Mouse (Mus musculus) heart, embryonic 11.5 days (tissue): Measurements from ENCODE around the gene Ticrr. TPM values are rescaled to one million over a fixed set of nuclear protein-coding genes. Genes with fewer than 3 reads are reported as not detected.

Source experiments
- ATAC-seq: fragments of 200-750 bp; cut with Nextera tagmentation; replicated peaks from 2 replicates; pipeline ENCODE4 v1.8.0; 2017; ENCODE audit warnings: moderate library complexity; ENCODE audit not compliant: insufficient number of reproducible peaks, low FRiP score, low TSS enrichment
- H3K27ac ChIP-seq: fragments of 300-500 bp; sonication (generic); 2 replicates; pipeline ENCODE4 v1.5.1; 2014; ENCODE audit warnings: mild to moderate bottlenecking, low read depth, low read length
- H3K27me3 ChIP-seq: fragments of 300-500 bp; sonication (generic); 2 replicates; pipeline ENCODE4 v1.6.1; 2014; ENCODE audit warnings: mild to moderate bottlenecking, low read length, mixed read lengths; ENCODE audit not compliant: control insufficient read depth, insufficient read depth
- H3K36me3 ChIP-seq: fragments of 300-500 bp; sonication (generic); 2 replicates; pipeline ENCODE4 v1.6.1; 2014; ENCODE audit warnings: mild to moderate bottlenecking, low read length, moderate library complexity, mixed read lengths; ENCODE audit not compliant: control insufficient read depth, insufficient read depth
- H3K4me1 ChIP-seq: fragments of 300-500 bp; sonication (generic); 2 replicates; pipeline ENCODE4 v1.6.1; 2014; ENCODE audit warnings: low read length; ENCODE audit not compliant: control insufficient read depth, insufficient read depth
- H3K4me2 ChIP-seq: fragments of 300-500 bp; sonication (generic); 2 replicates; pipeline ENCODE4 v1.6.1; 2014; ENCODE audit warnings: mild to moderate bottlenecking, moderate library complexity
- H3K4me3 ChIP-seq: fragments of 300-500 bp; sonication (generic); 2 replicates; pipeline ENCODE4 v1.5.1; 2014; ENCODE audit warnings: low read depth, low read length
- H3K9ac ChIP-seq: fragments of 300-500 bp; sonication (generic); 2 replicates; pipeline ENCODE4 v1.6.1; 2014; ENCODE audit warnings: mild to moderate bottlenecking, low read depth, low read length, moderate library complexity
- H3K9me3 ChIP-seq: fragments of 300-500 bp; sonication (generic); replicated peaks from 2 replicates; pipeline ENCODE4 v1.6.1; 2016; ENCODE audit warnings: low read length; ENCODE audit not compliant: control insufficient read depth
- WGBS: fragments of 180-500 bp; shearing (Covaris S2); extraction: QIAGEN DNeasy Blood & Tissue Kit; methylation state at CpG from one replicate; pipeline ENCODE4 v1.1.7; 2014; ENCODE audit not compliant: insufficient replicate concordance; 5-methylcytosine and 5-hydroxymethylcytosine counted together
- polyA plus RNA-seq: library from polyadenylated mRNA; unstranded; fragments of >200 nt; fragmentation: Nextera tagmentation; extraction: Ambion mirVana; gene quantifications from 2 replicates; pipeline ENCODE4 v1.2.1, GENCODE M21; 2014

Gene Ticrr
- polyA plus RNA-seq, 1 experiment from 2014 or later, result 9.8 TPM

GRCm38 (mm10) chr7:79742659-79743536, 82.9 kb downstream of the Ticrr start, which contains the start of the genes Pex11a and Wdr93:
Gene Pex11a (minus strand): TSS chr7:79743131.
Gene Wdr93 (plus strand): TSS chr7:79743163.
- Histone ChIP-seq H3K9me3 (no peaks in the 10 kb centered on the region), H3K27ac (no peak within 1 kb of the TSS), H3K4me3 (peak within 1 kb of the TSS; percentile 82), H3K27me3 (no peaks in the 10 kb centered on the region), H3K36me3 (no peaks in the 10 kb centered on the region), H3K4me2 (peak within 1 kb of the TSS; percentile 99), H3K4me1 (0 out of 2 replicates have a peak, but pooled peaks cover 2% of the 10 kb centered on the region), H3K9ac (peak within 1 kb of the TSS; percentile 78)
- WGBS, result 3% methylated on average over 46 of the region's 46 CpGs
- ATAC-seq, result peak; percentile 65; the same call in 1 of the 2 replicates

GRCm38 (mm10) chr7:79744051-79744450, 84.1 kb downstream of the Ticrr start:
- H3K27ac ChIP-seq, result no peak overlapping the region
- WGBS, result 81% methylated on average over 9 of the region's 9 CpGs
- ATAC-seq, result no peak

GRCm38 (mm10) chr7:79744585-79744984, 84.6 kb downstream of the Ticrr start:
- no peak overlapping the region for H3K27ac ChIP-seq
- H3K36me3 ChIP-seq, result no peaks in the 10 kb centered on the region
- no peak overlapping the region for H3K4me2 ChIP-seq
- H3K4me1 ChIP-seq, result 0 out of 2 replicates have a peak, but pooled peaks cover 2% of the 10 kb centered on the region
- H3K9ac ChIP-seq, result no peak overlapping the region
- no peak overlapping the region for H3K4me3 ChIP-seq
- WGBS, result 74% methylated on average over 5 of the region's 5 CpGs
- no peaks in the 10 kb centered on the region for H3K27me3 ChIP-seq
- ATAC-seq, result no peak
- H3K9me3 ChIP-seq, result no peaks in the 10 kb centered on the region

More at GRCm38 (mm10) chr7:79744051-79744450, 84.1 kb downstream of the Ticrr start:
- H3K36me3 ChIP-seq, result no peaks in the 10 kb centered on the region
- no peaks in the 10 kb centered on the region for H3K9me3 ChIP-seq
- H3K27me3 ChIP-seq, result no peaks in the 10 kb centered on the region
- no peak overlapping the region for H3K4me2 ChIP-seq
- no peak overlapping the region for H3K9ac ChIP-seq
- no peak overlapping the region for H3K4me3 ChIP-seq
- 0 out of 2 replicates have a peak, but pooled peaks cover 2% of the 10 kb centered on the region for H3K4me1 ChIP-seq

- no peak overlapping the region for H3K4me2 ChIP-seq
- WGBS, result 61% methylated on average over 6 of the region's 6 CpGs
- ATAC-seq, result no peak
- H3K27ac ChIP-seq, result no peak overlapping the region
- H3K4me1 ChIP-seq, result 0 out of 2 replicates have a peak, but pooled peaks cover 2% of the 10 kb centered on the region
- no peaks in the 10 kb centered on the region for H3K9me3 ChIP-seq
- H3K27me3 ChIP-seq, result no peaks in the 10 kb centered on the region
- no peaks in the 10 kb centered on the region for H3K36me3 ChIP-seq
- no peak overlapping the region for H3K4me3 ChIP-seq
- no peak overlapping the region for H3K9ac ChIP-seq
These were observed 87.7 kb downstream of the Ticrr start for GRCm38 (mm10) chr7:79747659-79748058.

Other genes starting within 250 kb of the Ticrr start
- gene Polg, start 193.8 kb upstream of the Ticrr start, polyA plus RNA-seq, result 23.9 and 28.1 TPM in 2 replicates
- gene Rhcg, start 42.5 kb upstream of the Ticrr start, polyA plus RNA-seq, result not detected in 2 replicates
- gene Kif7, start 55.5 kb downstream of the Ticrr start, polyA plus RNA-seq, result 1.9 and 2.3 TPM in 2 replicates
- not detected in 2 replicates for gene Plin1, start 72.7 kb downstream of the Ticrr start, polyA plus RNA-seq
- 7.0 and 7.6 TPM in 2 replicates for gene Pex11a, start 82.9 kb downstream of the Ticrr start, polyA plus RNA-seq
- 6.2 and 6.6 TPM in 2 replicates for gene Wdr93, start 83.0 kb downstream of the Ticrr start, polyA plus RNA-seq
- 0.17 TPM in 1 of 2 replicates, not detected in the other for gene Mesp1, start 133.6 kb downstream of the Ticrr start, polyA plus RNA-seq
- 0.48 and 0.67 TPM in 2 replicates for gene Mesp2, start 150.5 kb downstream of the Ticrr start, polyA plus RNA-seq
- gene Anpep, start 200.9 kb downstream of the Ticrr start, polyA plus RNA-seq, result 7.7 and 9.9 TPM in 2 replicates